Comparison of ENCODE assay signal across 9 mouse cellular contexts in the genomic region with DNA sequence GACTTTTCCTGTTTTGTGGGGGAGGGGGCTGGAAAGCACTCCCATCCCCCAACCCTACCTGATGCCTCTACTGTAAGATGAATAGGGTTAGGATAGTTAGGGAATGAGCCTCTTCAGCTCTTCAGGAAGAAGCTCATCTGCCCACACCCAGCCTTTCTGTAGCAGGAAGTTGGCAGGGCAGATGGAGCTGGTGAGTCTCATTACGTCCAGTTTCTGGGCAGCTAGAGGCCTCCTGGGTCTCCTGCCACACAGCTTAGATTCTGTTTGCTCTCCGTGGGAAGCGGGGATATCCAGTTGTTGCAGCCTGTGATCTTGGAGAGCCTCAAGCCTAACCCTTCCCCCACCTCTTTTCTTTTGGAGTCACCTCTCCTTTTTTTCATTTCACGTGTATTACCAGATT. TPM values are rescaled to one million over a fixed set of nuclear protein-coding genes. Genes with fewer than 3 reads are reported as not detected.
DNase-seq lines count a peak whose midpoint lies in the region; ATAC-seq and TF ChIP-seq lines count a peak whose summit lies in the region.
"Had no signal": no experiment of that assay in that cellular context is flagged by ENCODE, and none has a peak within 500 bp of the region (broad histone marks: within the 10 kb centered on the region; RNA-seq: fewer than 3 reads in every experiment).

No protein-coding gene starts in this region.

- peaks cover 21 to 41% of the 10 kb centered on the region in 2 experiments for H3K36me3 ChIP-seq in CH12.LX (replicated peaks in 1 of 2; ENCODE audit: control insufficient read depth in 1 of 2, insufficient read depth in 1 of 2, low read length in 1 of 2)
- H3K36me3 ChIP-seq in forebrain, embryonic 14.5 days (ENCODE audit: control insufficient read depth, insufficient read depth, low read length) = peaks cover 16% of the 10 kb centered on the region
- H3K36me3 ChIP-seq in liver, embryonic 13.5 days = peaks cover 53% of the 10 kb centered on the region
- peaks cover 14% of the 10 kb centered on the region for H3K36me3 ChIP-seq in stomach, embryonic 14.5 days (ENCODE audit: control insufficient read depth, insufficient read depth, low read length)

- peaks cover 10 to 48% of the 10 kb centered on the region in 2 experiments for H3K4me1 ChIP-seq in CH12.LX (ENCODE audit: control insufficient read depth in 1 of 2, insufficient read depth in 2 of 2)
- peaks cover 29% of the 10 kb centered on the region for H3K4me1 ChIP-seq in forebrain, embryonic 14.5 days (ENCODE audit: control insufficient read depth, insufficient read depth, low read length)
- H3K4me1 ChIP-seq in liver, embryonic 13.5 days (replicated peaks) = peaks cover 84% of the 10 kb centered on the region
- peaks cover 34% of the 10 kb centered on the region for H3K4me1 ChIP-seq in stomach, embryonic 14.5 days (ENCODE audit: control insufficient read depth, insufficient read depth, low read length)

- no peak for TF ChIP-seq POLR2A in CH12.LX (IDR thresholded peaks at IDR 0.05; ENCODE audit: low read depth, low read length)

- no peak for TF ChIP-seq RAD21 in CH12.LX (IDR thresholded peaks at IDR 0.05; ENCODE audit: low read depth, low read length)

- peaks cover 68% of the 10 kb centered on the region for H3K79me2 ChIP-seq in CH12.LX (replicated peaks; ENCODE audit: control insufficient read depth, extremely low read depth, insufficient read depth, poor library complexity, severe bottlenecking)

- peak overlapping the region in 1 of 3 experiments; percentile 23 for H3K4me3 ChIP-seq in CH12.LX (replicated peaks in 1 of 3; ENCODE audit: low read depth in 2 of 3, low read length in 2 of 3, poor library complexity in 1 of 3)
- H3K4me3 ChIP-seq in forebrain, embryonic 14.5 days (ENCODE audit: low read depth, low read length) = 0 out of 2 replicates have a peak overlapping the region, but pooled peaks have one; percentile 32
- peak overlapping the region; percentile 99 for H3K4me3 ChIP-seq in liver, embryonic 13.5 days (replicated peaks)
- peak overlapping the region; percentile 28 for H3K4me3 ChIP-seq in stomach, embryonic 14.5 days (ENCODE audit: low read depth, low read length)

- no peak for ATAC-seq in forebrain, embryonic 14.5 days
- no peak for ATAC-seq in liver, embryonic 13.5 days (ENCODE audit: low read depth)
- ATAC-seq in stomach, embryonic 14.5 days (ENCODE audit: insufficient number of reproducible peaks, insufficient read depth, low FRiP score, low read depth) = no peak
- no peak for ATAC-seq in megakaryocyte-erythroid progenitor cell, adult 5-6 weeks (replicated peaks; ENCODE audit: low FRiP score, low TSS enrichment, poor library complexity, severe bottlenecking)

- no peak for TF ChIP-seq EP300 in CH12.LX (IDR thresholded peaks at IDR 0.05; ENCODE audit: low read length)

- TF ChIP-seq CTCF in CH12.LX (conservative IDR thresholded peaks at IDR 0.05 in 1 of 2, IDR thresholded peaks at IDR 0.05 in 1 of 2; ENCODE audit: low read depth in 2 of 2, low read length in 2 of 2) = no peak

- H3K9me3 ChIP-seq in CH12.LX (replicated peaks; ENCODE audit: low read length) = no peaks in the 10 kb centered on the region
- no peaks in the 10 kb centered on the region for H3K9me3 ChIP-seq in forebrain, embryonic 14.5 days (replicated peaks; ENCODE audit: control insufficient read depth, low read length)
- H3K9me3 ChIP-seq in liver, embryonic 13.5 days (replicated peaks) = no peaks in the 10 kb centered on the region
- no peaks in the 10 kb centered on the region for H3K9me3 ChIP-seq in stomach, embryonic 14.5 days (ENCODE audit: control insufficient read depth, low read depth, low read length)

- WGBS in forebrain, embryonic 14.5 days = 13% methylated on average over 4 of the region's 4 CpGs
- WGBS in liver, embryonic 13.5 days (ENCODE audit: insufficient replicate concordance) = 14% methylated on average over 4 of the region's 4 CpGs
- 11% methylated on average over 4 of the region's 4 CpGs for WGBS in stomach, embryonic 14.5 days

- in situ Hi-C loops in CH12.LX (cut with MboI; ENCODE audit: low pct_ligation_motif_present, low pct_unique_long_range_greater_than_20kb, low sequenced_read_pairs) = no loop called here

- no peaks in the 10 kb centered on the region for H3K27me3 ChIP-seq in CH12.LX (replicated peaks)
- no peaks in the 10 kb centered on the region for H3K27me3 ChIP-seq in forebrain, embryonic 14.5 days (replicated peaks; ENCODE audit: control insufficient read depth, insufficient read depth, low read length)
- no peaks in the 10 kb centered on the region for H3K27me3 ChIP-seq in liver, embryonic 13.5 days
- H3K27me3 ChIP-seq in stomach, embryonic 14.5 days (ENCODE audit: control insufficient read depth, insufficient read depth, low read length) = no peaks in the 10 kb centered on the region
- H3K27me3 ChIP-seq: Patski had no signal

- peak overlapping the region; percentile 30; the same call in 1 of the 2 replicates for H3K27ac ChIP-seq in CH12.LX (ENCODE audit: insufficient read depth, low read depth)
- H3K27ac ChIP-seq in forebrain, embryonic 14.5 days (ENCODE audit: low read depth, low read length) = peak overlapping the region; percentile 70; the same call in 1 of the 2 replicates
- peak overlapping the region; percentile 95 for H3K27ac ChIP-seq in liver, embryonic 13.5 days
- H3K27ac ChIP-seq in stomach, embryonic 14.5 days (ENCODE audit: low read length) = peak overlapping the region; percentile 86

- H3K4me2 ChIP-seq in CH12.LX (ENCODE audit: insufficient read depth, low read depth, poor library complexity, severe bottlenecking) = peak overlapping the region; percentile 58
- peak overlapping the region; percentile 56 for H3K4me2 ChIP-seq in forebrain, embryonic 14.5 days (ENCODE audit: low read length)
- peak overlapping the region; percentile 95 for H3K4me2 ChIP-seq in liver, embryonic 13.5 days
- H3K4me2 ChIP-seq in stomach, embryonic 14.5 days (replicated peaks; ENCODE audit: low read depth, low read length) = peak overlapping the region; percentile 55

- DNase-seq in embryo, embryonic 11 days = peak; percentile 28
- DNase-seq in embryo, embryonic 10.5 days (ENCODE audit: low spot score) = no peak
- no peak for DNase-seq in CH12.LX (ENCODE audit: extremely low read depth)
- DNase-seq in forebrain, embryonic 14.5 days (ENCODE audit: low spot score) = no peak
- no peak for DNase-seq in liver, embryonic 13.5 days
- DNase-seq in spleen, postnatal 36 days (ENCODE audit: low spot score in 2 of 2) = no peak

- H3K9ac ChIP-seq in CH12.LX (ENCODE audit: insufficient read depth, low read depth) = peak overlapping the region; percentile 31
- H3K9ac ChIP-seq in forebrain, embryonic 14.5 days (ENCODE audit: low read length) = no peak overlapping the region; the same call in 1 of the 2 replicates
- H3K9ac ChIP-seq in liver, embryonic 13.5 days = peak overlapping the region; percentile 100
- no peak overlapping the region for H3K9ac ChIP-seq in stomach, embryonic 14.5 days (replicated peaks; ENCODE audit: low read depth, low read length)

- dilution Hi-C loops in CH12.LX (cut with MboI; ENCODE audit: extremely low pct_ligation_motif_present, extremely low pct_unique_long_range_greater_than_20kb, low sequenced_read_pairs) = no loop called here

RNA-seq across cellular contexts. Expression of gene Hdgf, which starts 3.8 kb away (rescaled TPM):
- total RNA-seq in CH12.LX (2012; rRNA removed) = 199 and 223 TPM in 2 replicates
- 215 and 219 TPM in 2 replicates for total RNA-seq in CH12.LX (2014; rRNA removed)
- polyA plus RNA-seq in CH12.LX (2012; ENCODE audit: insufficient read length, low read depth) = 468 and 755 TPM in 2 replicates
- 99.1 and 137 TPM in 2 replicates for polyA plus RNA-seq in forebrain, embryonic 14.5 days (2014; fragmentation: Nextera tagmentation; extraction: Ambion mirVana)
- polyA plus RNA-seq in liver, embryonic 13.5 days (2015; fragmentation: Nextera tagmentation; extraction: Ambion mirVana) = 263 and 283 TPM in 2 replicates
- 119 and 135 TPM in 2 replicates for polyA plus RNA-seq in stomach, embryonic 14.5 days (2014; fragmentation: Nextera tagmentation; extraction: Ambion mirVana)
- total RNA-seq in megakaryocyte-erythroid progenitor cell, adult 5-6 weeks (2014; fragmentation: Nextera tagmentation) = 676 and 813 TPM in 2 replicates
- 908 and 1,020 TPM in 2 replicates for total RNA-seq in megakaryocyte-erythroid progenitor cell, adult 5-6 weeks (2017)

RNA-seq across cellular contexts. Expression of gene Mrpl24, which starts 9.4 kb away (rescaled TPM):
- total RNA-seq in CH12.LX (2012; rRNA removed) (160 and 176 TPM in 2 replicates), CH12.LX (2014; rRNA removed) (166 and 168 TPM in 2 replicates)
- polyA plus RNA-seq in CH12.LX (2012; ENCODE audit: insufficient read length, low read depth) = 123 and 156 TPM in 2 replicates
- polyA plus RNA-seq in forebrain, embryonic 14.5 days (2014; fragmentation: Nextera tagmentation; extraction: Ambion mirVana) = 69.5 and 71.2 TPM in 2 replicates
- 48.7 and 56.5 TPM in 2 replicates for polyA plus RNA-seq in liver, embryonic 13.5 days (2015; fragmentation: Nextera tagmentation; extraction: Ambion mirVana)
- 73.5 and 75.5 TPM in 2 replicates for polyA plus RNA-seq in stomach, embryonic 14.5 days (2014; fragmentation: Nextera tagmentation; extraction: Ambion mirVana)
- 147 and 201 TPM in 2 replicates for total RNA-seq in megakaryocyte-erythroid progenitor cell, adult 5-6 weeks (2014; fragmentation: Nextera tagmentation)
- 116 and 118 TPM in 2 replicates for total RNA-seq in megakaryocyte-erythroid progenitor cell, adult 5-6 weeks (2017)

RNA-seq across cellular contexts. Expression of gene Isg20l2, which starts 20.2 kb away (rescaled TPM):
- total RNA-seq in CH12.LX (2012; rRNA removed) = 40.8 and 52.9 TPM in 2 replicates
- 68.8 and 76.2 TPM in 2 replicates for total RNA-seq in CH12.LX (2014; rRNA removed)
- 44.5 and 45.0 TPM in 2 replicates for polyA plus RNA-seq in CH12.LX (2012; ENCODE audit: insufficient read length, low read depth)
- 17.9 and 20.0 TPM in 2 replicates for polyA plus RNA-seq in forebrain, embryonic 14.5 days (2014; fragmentation: Nextera tagmentation; extraction: Ambion mirVana)
- polyA plus RNA-seq in liver, embryonic 13.5 days (2015; fragmentation: Nextera tagmentation; extraction: Ambion mirVana) = 31.1 and 38.3 TPM in 2 replicates
- polyA plus RNA-seq in stomach, embryonic 14.5 days (2014; fragmentation: Nextera tagmentation; extraction: Ambion mirVana) = 31.9 and 35.4 TPM in 2 replicates
- 65.1 and 78.0 TPM in 2 replicates for total RNA-seq in megakaryocyte-erythroid progenitor cell, adult 5-6 weeks (2014; fragmentation: Nextera tagmentation)
- total RNA-seq in megakaryocyte-erythroid progenitor cell, adult 5-6 weeks (2017) = 60.4 and 61.7 TPM in 2 replicates

RNA-seq across cellular contexts. Expression of gene Rrnad1, which starts 20.6 kb away (rescaled TPM):
- total RNA-seq in CH12.LX (2012; rRNA removed) (11.4 and 12.3 TPM in 2 replicates), CH12.LX (2014; rRNA removed) (7.3 and 8.0 TPM in 2 replicates)
- 11.7 and 12.5 TPM in 2 replicates for polyA plus RNA-seq in CH12.LX (2012; ENCODE audit: insufficient read length, low read depth)
- polyA plus RNA-seq in forebrain, embryonic 14.5 days (2014; fragmentation: Nextera tagmentation; extraction: Ambion mirVana) = 15.6 and 20.2 TPM in 2 replicates
- 6.1 and 6.6 TPM in 2 replicates for polyA plus RNA-seq in liver, embryonic 13.5 days (2015; fragmentation: Nextera tagmentation; extraction: Ambion mirVana)
- polyA plus RNA-seq in stomach, embryonic 14.5 days (2014; fragmentation: Nextera tagmentation; extraction: Ambion mirVana) = 17.9 and 20.0 TPM in 2 replicates
- total RNA-seq in megakaryocyte-erythroid progenitor cell, adult 5-6 weeks (2014; fragmentation: Nextera tagmentation) = 26.9 and 34.3 TPM in 2 replicates
- total RNA-seq in megakaryocyte-erythroid progenitor cell, adult 5-6 weeks (2017) = 4.1 and 10.0 TPM in 2 replicates

RNA-seq across cellular contexts. Expression of gene Prcc, which starts 24.5 kb away (rescaled TPM):
- total RNA-seq in CH12.LX (2012; rRNA removed) (48.6 and 51.7 TPM in 2 replicates), CH12.LX (2014; rRNA removed) (24.8 and 26.4 TPM in 2 replicates)
- polyA plus RNA-seq in CH12.LX (2012; ENCODE audit: insufficient read length, low read depth) = 55.7 and 58.5 TPM in 2 replicates
- polyA plus RNA-seq in forebrain, embryonic 14.5 days (2014; fragmentation: Nextera tagmentation; extraction: Ambion mirVana) = 16.1 and 18.5 TPM in 2 replicates
- 7.9 and 9.2 TPM in 2 replicates for polyA plus RNA-seq in liver, embryonic 13.5 days (2015; fragmentation: Nextera tagmentation; extraction: Ambion mirVana)
- 12.9 and 14.1 TPM in 2 replicates for polyA plus RNA-seq in stomach, embryonic 14.5 days (2014; fragmentation: Nextera tagmentation; extraction: Ambion mirVana)
- 39.9 and 52.2 TPM in 2 replicates for total RNA-seq in megakaryocyte-erythroid progenitor cell, adult 5-6 weeks (2014; fragmentation: Nextera tagmentation)
- total RNA-seq in megakaryocyte-erythroid progenitor cell, adult 5-6 weeks (2017) = 30.1 and 48.5 TPM in 2 replicates

Comparison
In these comparisons a context has a peak if more than half of its experiments do, and no peak if none do; other contexts are left out.
1. H3K27ac ChIP-seq: peak in every context shown above with its lines; median percentile 95 in liver, embryonic 13.5 days; 86 in stomach, embryonic 14.5 days; 70 in forebrain, embryonic 14.5 days; 30 in CH12.LX.
2. H3K9ac ChIP-seq: peak in CH12.LX (single experiment) and liver, embryonic 13.5 days (single experiment); none in forebrain, embryonic 14.5 days (single experiment) and stomach, embryonic 14.5 days (single experiment).
3. Peak in every context shown above with its lines, with median percentiles within 50 percentile points of each other: H3K4me2 ChIP-seq.